Mouse (Mus musculus) heart, embryonic 16.5 days (tissue): ENCODE data around the gene Dpm3. TPM values are rescaled to one million over a fixed set of nuclear protein-coding genes. Genes with fewer than 3 reads are reported as not detected.

ENCODE experiments used
- ATAC-seq: fragments of 200-750 bp; cut with Nextera tagmentation; replicated peaks from 2 replicates; pipeline ENCODE4 v1.8.0; 2017; ENCODE audit warnings: moderate number of reproducible peaks; ENCODE audit not compliant: insufficient read depth, low FRiP score; ENCODE audit errors: extremely low read depth
- H3K27ac ChIP-seq: fragments of 300-500 bp; sonication (generic); 2 replicates; pipeline ENCODE4 v1.5.1; 2014; ENCODE audit warnings: mild to moderate bottlenecking, low read length, control low read depth, moderate library complexity
- H3K27me3 ChIP-seq: fragments of 300-500 bp; sonication (generic); 2 replicates; pipeline ENCODE4 v1.6.1; 2014; ENCODE audit warnings: low read length, mixed read lengths; ENCODE audit not compliant: control insufficient read depth, insufficient read depth
- H3K36me3 ChIP-seq: fragments of 300-500 bp; sonication (generic); 2 replicates; pipeline ENCODE4 v1.6.1; 2014; ENCODE audit not compliant: control insufficient read depth, insufficient read depth
- H3K4me1 ChIP-seq: fragments of 300-500 bp; sonication (generic); 2 replicates; pipeline ENCODE4 v1.6.1; 2014; ENCODE audit warnings: low read length, mixed read lengths; ENCODE audit not compliant: control insufficient read depth, insufficient read depth
- H3K4me2 ChIP-seq: fragments of 300-500 bp; sonication (generic); 2 replicates; pipeline ENCODE4 v1.6.1; 2014; ENCODE audit warnings: low read depth, mild to moderate bottlenecking, control low read depth, low read length
- H3K4me3 ChIP-seq: fragments of 300-500 bp; sonication (generic); 2 replicates; pipeline ENCODE4 v1.5.1; 2014; ENCODE audit warnings: mild to moderate bottlenecking, control low read depth, low read length
- H3K9ac ChIP-seq: fragments of 300-500 bp; sonication (generic); 2 replicates; pipeline ENCODE4 v1.6.1; 2014; ENCODE audit warnings: low read length, control low read depth
- H3K9me3 ChIP-seq: fragments of 300-500 bp; sonication (generic); replicated peaks from 2 replicates; pipeline ENCODE4 v1.6.1; 2016; ENCODE audit warnings: low read length; ENCODE audit not compliant: control insufficient read depth
- WGBS: fragments of 180-500 bp; shearing (Covaris S2); extraction: QIAGEN DNeasy Blood & Tissue Kit; methylation state at CpG from one replicate; pipeline ENCODE4 v1.1.7; 2014; 5-methylcytosine and 5-hydroxymethylcytosine counted together
- polyA plus RNA-seq: library from polyadenylated mRNA; unstranded; fragments of >200 nt; fragmentation: Nextera tagmentation; extraction: Ambion mirVana; gene quantifications from 2 replicates; pipeline ENCODE4 v1.2.1, GENCODE M21; 2015

The Dpm3 gene
- polyA plus RNA-seq, 1 experiment from 2014 or later, result 65.3 TPM

GRCm38 (mm10) chr3:89250435-89251040 lies 8.6 kb upstream of the Dpm3 start:
- H3K27me3 ChIP-seq, result no peaks in the 10 kb centered on the region
- 18% methylated on average over 7 of the region's 7 CpGs for WGBS
- H3K36me3 ChIP-seq, result peaks cover 8% of the 10 kb centered on the region; the same call in 1 of the 2 replicates
- peaks cover 29% of the 10 kb centered on the region for H3K4me1 ChIP-seq
- peak overlapping the region; percentile 49; the same call in 1 of the 2 replicates for H3K27ac ChIP-seq
- H3K9ac ChIP-seq, result no peak overlapping the region
- no peak overlapping the region for H3K4me3 ChIP-seq
- H3K4me2 ChIP-seq, result no peak overlapping the region
- ATAC-seq, result no peak
- H3K9me3 ChIP-seq, result no peaks in the 10 kb centered on the region

GRCm38 (mm10) chr3:89251365-89251895 lies 7.7 kb upstream of the Dpm3 start:
- H3K9me3 ChIP-seq, result no peaks in the 10 kb centered on the region
- H3K4me1 ChIP-seq, result peaks cover 23% of the 10 kb centered on the region
- peaks cover 8% of the 10 kb centered on the region; the same call in 1 of the 2 replicates for H3K36me3 ChIP-seq
- peak overlapping the region; percentile 50 for H3K4me2 ChIP-seq
- H3K27ac ChIP-seq, result peak overlapping the region; percentile 53; the same call in 1 of the 2 replicates
- no peaks in the 10 kb centered on the region for H3K27me3 ChIP-seq
- H3K4me3 ChIP-seq, result no peak overlapping the region; the same call in 1 of the 2 replicates
- peak; percentile 61 for ATAC-seq
- peak overlapping the region; percentile 2; the same call in 1 of the 2 replicates for H3K9ac ChIP-seq
- WGBS, result 10% methylated on average over 17 of the region's 17 CpGs

DNA sequence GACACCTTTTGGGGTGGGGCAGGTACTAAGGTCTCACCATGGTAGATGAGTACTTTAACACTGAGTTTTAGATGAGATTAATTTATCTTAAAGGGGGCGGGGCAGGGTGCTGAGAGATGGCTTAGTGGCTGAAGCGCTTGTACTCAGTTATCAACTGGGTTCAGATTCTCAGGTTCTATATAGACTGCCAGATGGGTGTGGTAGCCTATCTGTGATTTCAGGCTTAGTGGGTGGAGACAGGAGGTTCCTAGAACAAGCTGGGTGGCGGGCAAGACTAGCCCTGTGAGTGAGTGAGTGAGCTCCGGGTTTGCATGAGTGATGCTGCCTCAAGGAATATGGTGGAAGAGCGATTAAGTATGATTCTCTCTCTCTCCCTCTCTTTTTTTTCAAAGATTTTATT lies 4.2 kb upstream of the Dpm3 start:
- Histone ChIP-seq H3K27ac (no peak overlapping the region), H3K4me1 (peaks cover 15% of the 10 kb centered on the region; the same call in 1 of the 2 replicates), H3K27me3 (no peaks in the 10 kb centered on the region), H3K4me2 (no peak overlapping the region), H3K36me3 (no peaks in the 10 kb centered on the region), H3K4me3 (no peak overlapping the region), H3K9me3 (no peaks in the 10 kb centered on the region), H3K9ac (no peak overlapping the region)
- WGBS, result 86% methylated on average over 5 of the region's 5 CpGs
- no peak for ATAC-seq

DNA sequence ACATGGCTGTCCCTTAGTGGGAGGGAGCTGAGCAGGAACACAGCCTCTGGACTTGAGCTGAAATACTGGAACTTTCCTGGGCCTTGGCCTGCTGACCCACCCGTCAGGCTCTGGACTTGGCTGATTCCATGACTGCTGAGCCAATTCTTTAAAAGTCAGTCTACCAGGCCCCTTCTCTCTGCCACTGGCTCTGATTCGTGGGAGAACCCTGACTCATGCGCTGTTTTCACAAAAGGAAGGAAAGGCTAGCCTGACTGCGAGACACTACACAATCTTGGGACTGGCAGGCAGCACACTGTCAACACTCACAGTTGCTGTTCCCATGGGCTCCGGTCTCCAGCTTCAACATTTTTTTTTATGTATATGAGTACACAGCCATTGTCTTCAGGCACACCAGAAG lies 3.0 kb upstream of the Dpm3 start:
- H3K27ac ChIP-seq, result no peak overlapping the region
- H3K4me3 ChIP-seq, result no peak overlapping the region

DNA sequence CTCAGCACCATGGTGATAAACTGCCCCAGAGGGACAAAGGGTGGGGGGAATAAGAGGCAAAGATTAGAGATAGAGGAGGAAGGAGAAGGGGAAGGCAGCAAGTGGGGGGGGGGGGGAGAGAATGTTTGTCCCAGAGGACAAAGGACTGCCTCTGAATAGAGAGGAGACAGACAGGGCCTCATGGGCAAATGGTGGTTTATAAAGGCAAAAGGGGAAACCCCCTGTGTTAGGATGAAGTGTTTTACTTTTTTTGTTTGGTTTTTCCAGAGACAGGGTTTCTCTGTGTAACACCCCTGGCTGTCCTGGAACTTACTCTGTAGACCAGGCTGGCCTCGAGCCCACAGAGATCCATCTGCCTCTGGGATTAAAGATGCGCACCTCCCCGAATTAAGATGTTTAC lies 1.1 kb downstream of the Dpm3 start:
- no peaks in the 10 kb centered on the region for H3K36me3 ChIP-seq
- H3K9ac ChIP-seq, result no peak overlapping the region
- H3K9me3 ChIP-seq, result no peaks in the 10 kb centered on the region
- H3K4me1 ChIP-seq, result no peaks in the 10 kb centered on the region
- no peak overlapping the region for H3K4me3 ChIP-seq
- H3K27me3 ChIP-seq, result no peaks in the 10 kb centered on the region
- H3K27ac ChIP-seq, result no peak overlapping the region
- no peak overlapping the region for H3K4me2 ChIP-seq
- no peak for ATAC-seq
- 74% methylated on average over 3 of the region's 3 CpGs for WGBS

More for the DNA sequence above, 3.0 kb upstream of the Dpm3 start:
- H3K9ac ChIP-seq, result no peak overlapping the region
- peaks cover 7% of the 10 kb centered on the region; the same call in 1 of the 2 replicates for H3K4me1 ChIP-seq
- no peaks in the 10 kb centered on the region for H3K9me3 ChIP-seq
- no peak overlapping the region for H3K4me2 ChIP-seq
- WGBS, result 48% methylated on average over 5 of the region's 5 CpGs
- H3K36me3 ChIP-seq, result no peaks in the 10 kb centered on the region
- no peak; the same call in 1 of the 2 replicates for ATAC-seq
- H3K27me3 ChIP-seq, result no peaks in the 10 kb centered on the region

GRCm38 (mm10) chr3:89262417-89262816 lies 3.3 kb downstream of the Dpm3 start:
- Histone ChIP-seq H3K27me3 (no peaks in the 10 kb centered on the region), H3K4me1 (peaks cover 10% of the 10 kb centered on the region), H3K36me3 (no peaks in the 10 kb centered on the region), H3K4me2 (no peak overlapping the region), H3K9ac (no peak overlapping the region), H3K4me3 (no peak overlapping the region), H3K9me3 (no peaks in the 10 kb centered on the region), H3K27ac (peak overlapping the region; percentile 33)
- 50% methylated on average over 10 of the region's 10 CpGs for WGBS
- no peak for ATAC-seq

- H3K4me2 ChIP-seq, result peak overlapping the region; percentile 81
- peaks cover 35% of the 10 kb centered on the region for H3K4me1 ChIP-seq
- ATAC-seq, result peak; percentile 79
- H3K4me3 ChIP-seq, result peak overlapping the region; percentile 72
- H3K36me3 ChIP-seq, result no peaks in the 10 kb centered on the region
- peak overlapping the region; percentile 90 for H3K9ac ChIP-seq
- no peaks in the 10 kb centered on the region for H3K27me3 ChIP-seq
- under 1% methylated on average over 20 of the region's 20 CpGs for WGBS
- no peaks in the 10 kb centered on the region for H3K9me3 ChIP-seq
- H3K27ac ChIP-seq, result peak overlapping the region; percentile 75
Observed at GRCm38 (mm10) chr3:89266439-89266893, 7.3 kb downstream of the Dpm3 start.

DNA sequence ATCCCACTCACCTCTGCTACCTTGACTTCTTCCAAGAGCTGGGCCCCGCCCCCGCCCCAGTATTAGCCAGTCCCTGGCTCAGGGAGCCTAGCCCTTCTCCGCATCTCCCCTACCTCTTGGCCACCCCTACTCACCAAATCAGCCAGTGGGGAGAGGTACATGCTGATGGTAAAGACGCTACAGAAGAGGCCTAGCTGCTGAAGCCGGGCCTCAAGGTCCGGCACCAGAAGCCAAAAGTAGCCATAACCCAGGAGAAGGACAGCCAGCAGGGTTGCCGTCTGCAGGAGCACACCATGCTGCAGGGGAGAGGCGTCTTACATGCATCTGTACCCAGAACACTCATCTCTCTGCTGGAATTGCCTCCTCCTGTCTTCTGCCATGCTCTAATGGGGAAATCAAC lies 9.8 kb downstream of the Dpm3 start:
- Histone ChIP-seq H3K9ac (no peak overlapping the region; the same call in 1 of the 2 replicates), H3K4me3 (no peak overlapping the region), H3K9me3 (no peaks in the 10 kb centered on the region), H3K27ac (no peak overlapping the region), H3K36me3 (peaks cover 9% of the 10 kb centered on the region), H3K27me3 (no peaks in the 10 kb centered on the region), H3K4me1 (peaks cover 38% of the 10 kb centered on the region), H3K4me2 (peak overlapping the region; percentile 82)
- no peak for ATAC-seq
- 71% methylated on average over 8 of the region's 8 CpGs for WGBS

GRCm38 (mm10) chr3:89270051-89270755 lies 11.0 kb downstream of the Dpm3 start, which contains the start of gene Slc50a1:
Gene Slc50a1, minus strand, starts transcription at chr3:89270570.
- Histone ChIP-seq H3K27ac (peak within 1 kb of the TSS; percentile 85), H3K27me3 (no peaks in the 10 kb centered on the region), H3K9me3 (no peaks in the 10 kb centered on the region), H3K4me3 (peak within 1 kb of the TSS; percentile 69), H3K4me1 (peaks cover 38% of the 10 kb centered on the region), H3K4me2 (peak within 1 kb of the TSS; percentile 82), H3K9ac (peak within 1 kb of the TSS; percentile 77), H3K36me3 (peaks cover 13% of the 10 kb centered on the region)
- ATAC-seq, result peak; percentile 58
- 3% methylated on average over 39 of the region's 39 CpGs for WGBS
